Mouse (Mus musculus) bone marrow, adult 2 months (tissue): ENCODE results near the gene Casz1. TPM values are rescaled to one million over a fixed set of nuclear protein-coding genes. Genes with fewer than 3 reads are reported as not detected.

Source experiments
- H3K27ac ChIP-seq: fragments of 200-500 bp; 2 replicates; pipeline ENCODE4 v1.5.1; 2012; ENCODE audit warnings: low read depth, mild to moderate bottlenecking, control low read depth, inconsistent platforms, low read length; ENCODE audit not compliant: control insufficient read depth, poor library complexity, insufficient read depth
- H3K4me1 ChIP-seq: fragments of 200-500 bp; 2 replicates; pipeline ENCODE4 v1.6.1; 2011; ENCODE audit warnings: low read length; ENCODE audit not compliant: control insufficient read depth, insufficient read depth
- H3K4me3 ChIP-seq: fragments of 200-500 bp; replicated peaks from 2 replicates; pipeline ENCODE3; 2011; ENCODE audit warnings: mild to moderate bottlenecking, low read depth, low read length, control low read depth; ENCODE audit not compliant: control insufficient read depth
- CTCF ChIP-seq: fragments of 200-500 bp; IDR thresholded peaks from 2 replicates; pipeline ENCODE4 v1.5.1; 2011; ENCODE audit warnings: low read length, control low read depth; ENCODE audit not compliant: control insufficient read depth, insufficient read depth
- POLR2A ChIP-seq: fragments of 200-500 bp; IDR thresholded peaks from 2 replicates; pipeline ENCODE4 v1.6.1; 2011; ENCODE audit warnings: low read depth, mild to moderate bottlenecking, control low read depth, low read length, borderline replicate concordance; ENCODE audit not compliant: control insufficient read depth
- WGBS: fragments of 180-500 bp; shearing (Covaris S2); methylation state at CpG from one replicate; pipeline ENCODE4 v1.1.7; 2018; 5-methylcytosine and 5-hydroxymethylcytosine counted together
- polyA plus RNA-seq: library from polyadenylated mRNA; stranded (reverse); fragments of >200 nt; gene quantifications from 2 replicates; pipeline ENCODE4 v1.2.4, GENCODE M21; 2011; ENCODE audit warnings: low replicate concordance; ENCODE audit not compliant: missing spikeins, insufficient read depth, insufficient read length

Casz1 gene
- polyA plus RNA-seq, 1 experiment: 2.7 TPM

DNA sequence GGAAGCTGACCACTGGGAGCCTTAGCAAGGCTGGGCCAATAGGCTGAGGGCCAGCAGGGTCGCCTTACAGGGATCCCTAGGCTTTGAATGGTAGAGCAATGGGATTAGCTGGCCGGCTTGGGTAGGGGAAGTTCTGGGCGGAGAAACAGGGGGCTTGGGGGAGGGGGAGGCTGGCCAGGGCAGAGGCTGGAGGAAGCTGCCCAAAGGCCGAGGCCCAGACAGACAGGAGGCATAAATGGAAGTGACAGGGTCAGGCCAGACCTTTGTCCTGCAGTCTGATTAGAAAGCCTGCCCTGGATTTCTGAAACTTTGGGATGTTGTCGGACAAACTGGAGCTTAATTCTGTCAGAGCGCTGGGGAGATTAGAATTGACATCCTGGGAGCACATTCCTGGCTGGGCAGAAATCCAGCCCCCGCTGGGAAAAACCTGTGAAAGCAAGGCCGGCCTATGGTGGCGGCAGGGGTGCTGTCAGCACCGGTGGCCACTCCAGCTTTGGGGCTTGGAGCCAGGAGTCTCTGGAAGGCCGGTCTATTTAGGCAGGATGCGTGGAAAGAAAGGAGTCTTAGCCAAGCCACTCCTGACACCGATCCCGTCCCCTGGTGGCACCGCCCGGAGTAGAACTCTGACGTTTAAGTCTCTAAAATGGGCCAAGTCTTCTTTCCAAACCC lies 76.9 kb downstream of the Casz1 start:
- no peak overlapping the region for H3K27ac ChIP-seq
- no peak overlapping the region for H3K4me3 ChIP-seq
- no peak for TF ChIP-seq CTCF
- no peak for TF ChIP-seq POLR2A
- no peaks in the 10 kb centered on the region for H3K4me1 ChIP-seq
- 76% methylated on average over 17 of the region's 17 CpGs for WGBS

DNA sequence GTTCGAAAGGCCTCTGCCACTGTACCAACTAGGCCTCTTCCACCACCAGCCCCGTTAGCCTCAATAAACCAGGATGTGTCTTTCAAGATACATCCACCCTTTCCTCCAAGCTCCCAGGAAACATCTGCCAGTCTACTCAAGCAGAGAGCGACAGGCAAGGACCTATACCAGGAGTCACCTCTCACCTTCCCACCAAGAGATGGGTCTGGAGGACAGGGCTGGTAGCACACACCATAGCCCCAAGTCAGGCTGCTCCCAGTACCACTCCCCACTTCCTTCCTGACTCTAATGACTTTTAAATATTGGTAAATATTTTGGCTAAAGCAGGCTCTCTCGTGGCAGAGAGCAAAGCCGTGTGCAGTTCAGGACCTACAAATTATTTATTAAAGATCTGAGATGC lies 77.6 kb downstream of the Casz1 start:
- WGBS: 71% methylated on average over 5 of the region's 5 CpGs
- no peak overlapping the region for H3K27ac ChIP-seq
- no peak overlapping the region for H3K4me3 ChIP-seq
- no peak for TF ChIP-seq POLR2A
- no peak for TF ChIP-seq CTCF
- H3K4me1 ChIP-seq: no peaks in the 10 kb centered on the region

DNA sequence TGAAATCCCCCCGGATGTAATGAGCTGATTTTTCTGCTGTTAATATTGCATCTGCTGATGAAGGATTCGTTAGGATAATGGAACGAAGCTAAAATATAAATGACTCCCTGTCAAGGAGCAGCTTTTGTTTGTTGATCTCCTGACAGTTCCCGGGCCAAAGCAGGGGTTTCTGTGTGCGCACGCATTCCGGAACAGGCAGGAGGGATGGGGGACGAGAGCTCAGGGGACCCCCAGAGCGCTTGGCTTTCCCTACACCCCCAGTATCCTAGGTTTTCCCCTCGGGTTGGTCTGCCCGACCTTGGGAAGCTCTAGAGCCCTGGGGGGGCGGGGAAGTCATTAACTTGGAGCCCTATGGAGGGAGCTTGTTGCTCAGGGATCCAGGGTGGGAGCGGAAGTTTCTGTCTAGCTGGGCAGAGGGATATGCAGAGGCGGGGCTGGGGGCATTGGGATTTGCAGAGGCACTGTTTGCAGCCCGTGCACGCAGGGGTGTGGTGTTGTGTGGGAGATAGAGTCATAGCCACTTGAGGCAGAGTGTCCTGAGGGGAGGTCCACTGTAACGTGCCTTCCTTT lies 78.2 kb downstream of the Casz1 start:
- WGBS: 49% methylated on average over 17 of the region's 17 CpGs
- no peaks in the 10 kb centered on the region for H3K4me1 ChIP-seq
- TF ChIP-seq POLR2A (no peak), CTCF (no peak)
- H3K4me3 ChIP-seq: no peak overlapping the region
- H3K27ac ChIP-seq: no peak overlapping the region

DNA sequence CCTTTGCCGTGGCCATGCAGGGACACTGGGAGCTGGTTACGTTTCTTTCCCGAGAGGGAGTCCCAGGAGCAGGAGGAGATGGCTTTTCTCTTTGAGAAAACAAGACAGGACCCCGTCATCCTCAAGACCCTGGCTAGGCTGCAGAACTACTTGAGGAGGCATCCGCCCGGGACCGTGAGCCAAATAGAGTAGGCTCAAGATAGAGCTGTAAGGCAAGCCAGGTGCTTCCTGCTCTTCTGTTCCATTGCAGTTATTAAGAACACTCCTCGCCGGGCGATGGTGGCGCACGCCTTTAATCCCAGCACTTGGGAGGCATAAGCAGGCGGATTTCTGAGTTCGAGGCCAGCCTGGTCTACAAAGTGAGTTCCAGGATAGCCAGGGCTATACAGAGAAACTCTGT lies 80.4 kb downstream of the Casz1 start:
- TF ChIP-seq POLR2A (no peak), CTCF (no peak)
- WGBS: 79% methylated on average over 14 of the region's 14 CpGs
- H3K4me3 ChIP-seq: no peak overlapping the region
- no peaks in the 10 kb centered on the region for H3K4me1 ChIP-seq
- no peak overlapping the region for H3K27ac ChIP-seq

DNA sequence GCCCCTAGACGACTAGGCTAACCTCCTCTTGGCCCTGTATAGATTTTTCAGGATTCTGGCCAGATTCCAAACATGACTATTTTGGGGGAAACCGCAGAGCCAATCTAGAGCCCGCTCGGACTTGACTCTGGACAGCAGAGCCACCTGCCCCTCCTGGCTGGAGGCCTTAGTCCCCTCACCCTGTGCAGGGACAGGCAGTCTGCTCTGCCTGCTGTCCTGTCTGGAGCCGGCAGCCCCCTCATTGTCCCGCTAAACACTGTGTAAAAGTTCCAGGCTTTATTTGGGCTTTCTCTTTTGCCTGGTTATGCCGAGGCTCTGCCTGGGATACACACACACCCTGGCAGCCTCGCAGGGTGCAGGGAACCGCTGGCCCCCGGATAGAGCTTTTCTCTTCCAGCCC lies 81.2 kb downstream of the Casz1 start:
- Histone ChIP-seq H3K4me1 (no peaks in the 10 kb centered on the region), H3K4me3 (no peak overlapping the region), H3K27ac (no peak overlapping the region; the same call in 1 of the 2 replicates)
- TF ChIP-seq CTCF (no peak), POLR2A (no peak)
- 78% methylated on average over 10 of the region's 10 CpGs for WGBS

DNA sequence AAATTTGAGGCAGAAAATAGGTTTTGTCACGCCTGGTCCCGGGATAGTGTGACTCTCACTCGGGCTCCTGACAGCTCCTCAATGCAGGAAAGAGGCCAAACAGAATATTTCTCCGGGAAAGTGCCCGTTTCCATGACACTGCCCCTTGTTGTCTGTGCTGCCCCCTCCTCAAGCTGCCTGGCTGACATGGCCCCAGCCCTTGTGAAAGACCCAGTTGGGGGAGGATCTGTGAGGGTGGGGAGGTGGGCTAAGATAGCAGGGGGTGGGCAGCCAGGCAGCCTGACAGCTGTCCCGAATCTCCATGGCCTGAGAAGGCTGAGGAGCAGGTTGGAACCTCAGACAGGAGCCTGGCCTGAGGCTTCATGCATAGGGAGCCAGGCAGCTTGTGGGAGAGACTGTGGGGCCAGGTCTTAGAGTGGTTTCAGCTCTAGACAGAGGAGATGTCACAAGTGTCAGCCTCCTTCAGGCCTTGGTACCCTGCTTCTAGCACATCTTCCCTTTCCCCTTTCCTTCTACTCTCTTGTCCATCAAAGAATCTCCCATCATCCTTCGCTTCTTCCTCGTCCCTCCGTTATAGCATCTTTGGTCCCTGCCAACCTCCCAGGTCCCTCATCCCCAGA lies 81.8 kb downstream of the Casz1 start:
- WGBS: 73% methylated on average over 9 of the region's 9 CpGs
- Histone ChIP-seq H3K4me3 (no peak overlapping the region), H3K4me1 (no peaks in the 10 kb centered on the region), H3K27ac (no peak overlapping the region)
- TF ChIP-seq POLR2A: no peak
- no peak for TF ChIP-seq CTCF

DNA sequence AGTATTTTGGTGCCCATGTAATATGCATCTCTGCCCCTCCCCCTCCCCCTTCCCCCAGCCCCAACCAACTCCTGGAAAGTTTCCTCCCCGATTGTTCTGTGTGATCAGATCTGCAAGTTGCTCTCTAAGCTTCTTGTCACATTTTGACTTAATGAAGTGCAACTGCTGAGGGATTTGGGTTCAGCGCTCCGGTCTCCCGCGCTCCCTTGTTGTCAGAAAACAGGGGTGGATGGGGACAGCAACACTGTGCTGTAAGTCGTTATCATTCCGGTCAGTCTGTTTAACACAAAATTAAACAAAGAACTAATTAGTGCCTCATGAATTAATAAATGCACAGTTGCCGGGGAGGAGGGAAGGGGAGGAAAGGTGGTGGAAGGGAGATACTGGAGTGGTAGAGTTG lies 84.0 kb downstream of the Casz1 start:
- 78% methylated on average over 8 of the region's 8 CpGs for WGBS
- no peak for TF ChIP-seq CTCF
- TF ChIP-seq POLR2A: no peak

DNA sequence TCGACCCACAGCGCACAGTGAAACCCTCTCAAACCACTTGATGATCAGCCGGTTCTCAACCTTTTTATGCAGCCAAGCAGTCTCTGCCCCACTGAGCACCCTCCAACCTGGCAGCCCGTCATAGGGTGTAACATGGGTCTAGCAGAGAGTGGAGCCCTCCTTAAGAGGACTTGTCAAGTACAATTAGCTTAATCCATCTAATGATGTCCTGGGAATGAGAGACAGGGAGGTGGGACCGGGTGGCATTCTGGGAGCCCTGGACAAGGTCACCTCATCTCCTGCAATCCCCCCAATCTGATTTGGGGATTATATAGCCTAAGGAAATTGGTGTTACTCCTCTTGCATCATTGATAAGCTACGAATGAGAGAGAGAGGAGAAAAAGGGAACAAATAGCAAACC lies 84.8 kb downstream of the Casz1 start:
- 71% methylated on average over 6 of the region's 6 CpGs for WGBS
- no peak overlapping the region for H3K27ac ChIP-seq
- TF ChIP-seq CTCF: no peak
- no peak for TF ChIP-seq POLR2A
- H3K4me1 ChIP-seq: no peaks in the 10 kb centered on the region
- H3K4me3 ChIP-seq: no peak overlapping the region

More for the DNA sequence above, 84.0 kb downstream of the Casz1 start:
- no peak overlapping the region for H3K4me3 ChIP-seq
- no peaks in the 10 kb centered on the region for H3K4me1 ChIP-seq
- H3K27ac ChIP-seq: no peak overlapping the region
